Mouse (Mus musculus) macrophage (primary cell): ENCODE results near the gene Fam19a1. TPM values are rescaled to one million over a fixed set of nuclear protein-coding genes. Genes with fewer than 3 reads are reported as not detected.

Source experiments
- H3K27ac ChIP-seq: fragments of 350-480 bp; formaldehyde crosslinking; 2 replicates; pipeline ENCODE4 v1.9.0; 2021
- H3K36me3 ChIP-seq: fragments of 350-480 bp; formaldehyde crosslinking; 2 replicates; pipeline ENCODE4 v1.9.0; 2021; ENCODE audit errors: inconsistent target
- H3K4me3 ChIP-seq: fragments of 350-480 bp; formaldehyde crosslinking; 2 replicates; pipeline ENCODE4 v1.9.0; 2021; ENCODE audit errors: inconsistent target
- H3K79me2 ChIP-seq: fragments of 350-480 bp; formaldehyde crosslinking; 2 replicates; pipeline ENCODE4 v1.9.0; 2021; ENCODE audit errors: inconsistent target
- WGBS: methylation state at CpG from one replicate; pipeline ENCODE4 v1.1.7; 2026; ENCODE audit warnings: inconsistent platforms; ENCODE audit not compliant: missing documents; 5-methylcytosine and 5-hydroxymethylcytosine counted together
- polyA plus RNA-seq: library from polyadenylated mRNA; stranded (reverse); fragments of 250-400 nt; gene quantifications from 3 replicates; pipeline ENCODE4 v1.2.4, GENCODE M21; 2018; ENCODE audit warnings: inconsistent platforms

Gene Fam19a1
- polyA plus RNA-seq, 1 experiment from 2014 or later: not detected

GRCm38 (mm10) chr6:96435545-96435944 is 322.6 kb downstream of the Fam19a1 start:
- Histone ChIP-seq H3K4me3 (no peak overlapping the region), H3K79me2 (no peaks in the 10 kb centered on the region), H3K36me3 (no peaks in the 10 kb centered on the region), H3K27ac (no peak overlapping the region)
- 78% methylated on average over 2 of the region's 2 CpGs for WGBS

GRCm38 (mm10) chr6:96437814-96438213 is 324.9 kb downstream of the Fam19a1 start:
- Histone ChIP-seq H3K4me3 (no peak overlapping the region), H3K79me2 (no peaks in the 10 kb centered on the region), H3K36me3 (no peaks in the 10 kb centered on the region), H3K27ac (no peak overlapping the region)
- WGBS: 84% methylated on average over 3 of the region's 3 CpGs

- H3K36me3 ChIP-seq: no peaks in the 10 kb centered on the region
- no peak overlapping the region for H3K27ac ChIP-seq
- H3K4me3 ChIP-seq: no peak overlapping the region
- 86% methylated on average over 2 of the region's 2 CpGs for WGBS
- no peaks in the 10 kb centered on the region for H3K79me2 ChIP-seq
Observed at GRCm38 (mm10) chr6:96439419-96439818, 326.5 kb downstream of the Fam19a1 start.

- Histone ChIP-seq H3K36me3 (no peaks in the 10 kb centered on the region), H3K79me2 (no peaks in the 10 kb centered on the region), H3K4me3 (no peak overlapping the region), H3K27ac (no peak overlapping the region)
- 83% methylated on average over 3 of the region's 3 CpGs for WGBS
Observed at GRCm38 (mm10) chr6:96441971-96442370, 329.0 kb downstream of the Fam19a1 start.

GRCm38 (mm10) chr6:96447466-96447865 is 334.5 kb downstream of the Fam19a1 start:
- Histone ChIP-seq H3K79me2 (no peaks in the 10 kb centered on the region), H3K4me3 (no peak overlapping the region)
- 83% methylated on average over 4 of the region's 4 CpGs for WGBS

GRCm38 (mm10) chr6:96456266-96456665 is 343.3 kb downstream of the Fam19a1 start:
- H3K4me3 ChIP-seq: no peak overlapping the region
- no peaks in the 10 kb centered on the region for H3K36me3 ChIP-seq
- WGBS: 88% methylated on average over 1 of the region's 1 CpGs
- no peaks in the 10 kb centered on the region for H3K79me2 ChIP-seq
- no peak overlapping the region for H3K27ac ChIP-seq

More at GRCm38 (mm10) chr6:96447466-96447865, 334.5 kb downstream of the Fam19a1 start:
- Histone ChIP-seq H3K36me3 (no peaks in the 10 kb centered on the region), H3K27ac (no peak overlapping the region)

GRCm38 (mm10) chr6:96457590-96458259 is 344.8 kb downstream of the Fam19a1 start:
- H3K79me2 ChIP-seq: no peaks in the 10 kb centered on the region
- WGBS: 88% methylated on average over 6 of the region's 6 CpGs
- no peak overlapping the region for H3K4me3 ChIP-seq
- H3K36me3 ChIP-seq: no peaks in the 10 kb centered on the region
- H3K27ac ChIP-seq: no peak overlapping the region

- Histone ChIP-seq H3K27ac (no peak overlapping the region), H3K36me3 (no peaks in the 10 kb centered on the region), H3K79me2 (no peaks in the 10 kb centered on the region), H3K4me3 (no peak overlapping the region)
- 75% methylated on average over 4 of the region's 4 CpGs for WGBS
Observed at GRCm38 (mm10) chr6:96459041-96459440, 346.1 kb downstream of the Fam19a1 start.

GRCm38 (mm10) chr6:96499464-96499863 is 386.5 kb downstream of the Fam19a1 start:
- no peaks in the 10 kb centered on the region for H3K36me3 ChIP-seq
- no peak overlapping the region for H3K4me3 ChIP-seq
- no peaks in the 10 kb centered on the region for H3K79me2 ChIP-seq
- no peak overlapping the region for H3K27ac ChIP-seq
- WGBS: 78% methylated on average over 5 of the region's 5 CpGs

GRCm38 (mm10) chr6:96541600-96541999 is 428.6 kb downstream of the Fam19a1 start:
- Histone ChIP-seq H3K36me3 (no peaks in the 10 kb centered on the region), H3K27ac (no peak overlapping the region), H3K4me3 (no peak overlapping the region), H3K79me2 (no peaks in the 10 kb centered on the region)
- 94% methylated on average over 2 of the region's 2 CpGs for WGBS

GRCm38 (mm10) chr6:96544832-96545231 is 431.9 kb downstream of the Fam19a1 start:
- H3K36me3 ChIP-seq: no peaks in the 10 kb centered on the region
- no peak overlapping the region for H3K27ac ChIP-seq
- H3K79me2 ChIP-seq: no peaks in the 10 kb centered on the region
- 66% methylated on average over 3 of the region's 3 CpGs for WGBS
- no peak overlapping the region for H3K4me3 ChIP-seq

GRCm38 (mm10) chr6:96550431-96550830 is 437.5 kb downstream of the Fam19a1 start:
- 96% methylated on average over 4 of the region's 4 CpGs for WGBS

GRCm38 (mm10) chr6:96578649-96579048 is 465.7 kb downstream of the Fam19a1 start:
- H3K27ac ChIP-seq: no peak overlapping the region
- H3K36me3 ChIP-seq: no peaks in the 10 kb centered on the region
- H3K4me3 ChIP-seq: no peak overlapping the region
- WGBS: 33% methylated on average over 5 of the region's 5 CpGs
- no peaks in the 10 kb centered on the region for H3K79me2 ChIP-seq

More at GRCm38 (mm10) chr6:96550431-96550830, 437.5 kb downstream of the Fam19a1 start:
- Histone ChIP-seq H3K79me2 (no peaks in the 10 kb centered on the region), H3K4me3 (no peak overlapping the region), H3K36me3 (no peaks in the 10 kb centered on the region), H3K27ac (no peak overlapping the region)

- 80% methylated on average over 4 of the region's 4 CpGs for WGBS
- H3K27ac ChIP-seq: no peak overlapping the region
- H3K79me2 ChIP-seq: no peaks in the 10 kb centered on the region
- no peaks in the 10 kb centered on the region for H3K36me3 ChIP-seq
- H3K4me3 ChIP-seq: no peak overlapping the region
Observed at GRCm38 (mm10) chr6:96580726-96581125, 467.8 kb downstream of the Fam19a1 start.

GRCm38 (mm10) chr6:96581187-96581586 is 468.2 kb downstream of the Fam19a1 start:
- WGBS: 87% methylated on average over 3 of the region's 3 CpGs
- H3K36me3 ChIP-seq: no peaks in the 10 kb centered on the region
- H3K79me2 ChIP-seq: no peaks in the 10 kb centered on the region
- no peak overlapping the region for H3K27ac ChIP-seq
- H3K4me3 ChIP-seq: no peak overlapping the region

- 94% methylated on average over 4 of the region's 4 CpGs for WGBS
- no peak overlapping the region for H3K4me3 ChIP-seq
- H3K27ac ChIP-seq: no peak overlapping the region
- no peaks in the 10 kb centered on the region for H3K36me3 ChIP-seq
- H3K79me2 ChIP-seq: no peaks in the 10 kb centered on the region
Observed at GRCm38 (mm10) chr6:96587427-96587826, 474.5 kb downstream of the Fam19a1 start.
